Mouse (Mus musculus) layer of hippocampus, adult 8-10 months (tissue): ENCODE measurements at regions not wholly inside any gene's neighbourhood (a gene's known extent, or its start where the extent isn't known, plus 50 kb on each side); places are given as distances from the start of the nearest gene placed in this dataset.

Experiments used
- DNase-seq, 2 experiments: peaks; one replicate each; pipeline ENCODE4 v3.0.0; 2022; ENCODE audit warnings: low spot score in 2 of 2

DNA sequence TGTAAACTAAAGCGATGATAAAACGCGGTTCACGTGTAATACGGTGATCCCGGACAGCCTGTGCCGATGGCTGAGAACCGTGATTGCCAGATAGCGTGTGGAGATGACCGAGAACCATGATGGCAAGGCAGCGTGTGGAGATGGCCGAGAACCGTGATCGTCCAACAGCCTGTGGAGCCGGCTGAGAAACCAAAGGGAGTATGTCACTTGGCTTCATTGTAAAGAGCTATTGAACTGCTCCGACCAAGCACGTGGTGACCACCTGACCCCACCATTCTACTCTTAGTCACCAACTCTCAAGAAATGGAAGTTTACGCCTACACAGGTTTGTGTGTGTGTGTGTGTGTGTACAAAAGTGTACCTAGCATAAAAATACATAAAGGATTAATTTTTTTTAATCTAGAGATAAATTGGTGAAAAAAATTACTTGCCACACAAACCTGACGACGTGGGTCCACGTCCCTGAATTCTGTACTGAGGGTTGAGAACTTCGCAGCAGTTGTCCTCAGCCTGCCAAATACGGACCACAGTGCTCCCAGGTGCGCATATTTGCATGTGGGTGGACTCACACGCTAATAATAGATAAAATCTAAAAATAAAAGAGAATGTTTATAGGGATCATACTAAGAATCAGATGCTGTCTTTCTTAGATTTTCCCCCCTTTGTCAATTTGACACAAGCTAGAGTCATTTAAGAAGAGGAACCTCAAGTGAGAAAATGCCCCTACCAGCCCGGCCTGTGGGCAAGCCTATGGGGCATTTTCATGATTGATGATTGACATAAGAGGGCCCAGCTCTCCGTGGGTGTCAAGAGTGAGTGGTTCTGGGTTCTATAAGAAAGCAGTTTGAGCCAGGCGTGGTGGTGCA, 56.6 kb upstream of the Mef2a start:
- DNase-seq: no peak

DNA sequence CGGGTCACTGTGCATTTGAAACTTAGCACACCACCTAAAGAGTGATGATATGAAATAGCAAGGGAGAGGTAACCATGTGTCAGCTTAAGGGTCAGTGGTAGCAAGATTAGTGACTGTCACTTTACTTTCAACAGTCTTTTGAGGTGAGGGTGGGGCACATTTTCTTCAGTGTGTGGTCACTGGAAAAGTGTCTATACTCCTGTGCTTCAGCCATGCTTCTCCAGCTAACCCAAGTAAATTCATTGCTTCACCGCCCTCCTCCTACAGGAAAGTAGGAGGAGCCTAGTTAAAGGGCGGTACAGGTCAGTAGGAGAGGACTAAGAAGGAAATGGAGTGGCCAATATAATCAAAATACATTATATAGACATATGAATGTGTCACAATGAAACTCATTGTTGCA, 55.7 kb upstream of the Mef2a start:
- no peak for DNase-seq

DNA sequence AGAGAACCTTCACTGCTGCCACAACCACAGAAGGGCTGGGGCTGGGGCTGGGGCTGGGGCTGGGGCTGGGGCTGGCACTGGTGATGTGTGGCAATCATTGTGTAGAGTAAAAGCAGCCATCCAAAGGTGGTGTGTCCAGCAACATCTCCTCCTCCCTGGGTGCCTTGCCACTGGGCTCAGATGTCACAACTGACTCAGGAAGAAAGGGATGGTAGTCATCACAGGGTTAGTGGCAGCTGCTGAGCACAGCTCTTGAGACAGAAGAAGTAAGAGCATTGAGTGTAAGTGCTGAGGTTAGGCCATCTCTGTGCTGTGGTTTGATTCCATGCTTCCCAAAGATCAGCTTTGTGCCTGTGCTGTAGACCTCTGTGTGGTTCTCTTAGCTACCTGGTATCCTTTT, 53.4 kb upstream of the Mef2a start:
- DNase-seq: no peak

DNA sequence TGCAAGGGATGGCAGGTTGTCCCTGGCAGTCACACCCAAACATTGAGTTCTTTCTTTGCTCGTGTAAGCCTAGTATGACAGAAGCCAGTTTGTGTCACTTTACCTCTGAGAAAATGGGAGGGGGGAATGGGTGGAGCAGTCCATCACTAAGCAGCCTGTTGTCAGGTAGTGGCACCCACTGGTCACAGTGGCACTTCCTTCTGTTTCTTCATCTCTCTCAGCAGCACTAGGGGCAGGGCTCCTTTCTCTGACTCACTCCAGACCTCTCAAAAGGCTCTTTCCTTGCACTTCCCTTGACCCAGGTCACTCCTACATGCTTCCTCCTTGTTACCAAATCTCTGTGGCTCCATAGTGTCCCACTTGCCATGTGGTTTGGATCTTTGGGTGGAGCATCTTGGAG, 52.9 kb upstream of the Mef2a start:
- no peak for DNase-seq

DNA sequence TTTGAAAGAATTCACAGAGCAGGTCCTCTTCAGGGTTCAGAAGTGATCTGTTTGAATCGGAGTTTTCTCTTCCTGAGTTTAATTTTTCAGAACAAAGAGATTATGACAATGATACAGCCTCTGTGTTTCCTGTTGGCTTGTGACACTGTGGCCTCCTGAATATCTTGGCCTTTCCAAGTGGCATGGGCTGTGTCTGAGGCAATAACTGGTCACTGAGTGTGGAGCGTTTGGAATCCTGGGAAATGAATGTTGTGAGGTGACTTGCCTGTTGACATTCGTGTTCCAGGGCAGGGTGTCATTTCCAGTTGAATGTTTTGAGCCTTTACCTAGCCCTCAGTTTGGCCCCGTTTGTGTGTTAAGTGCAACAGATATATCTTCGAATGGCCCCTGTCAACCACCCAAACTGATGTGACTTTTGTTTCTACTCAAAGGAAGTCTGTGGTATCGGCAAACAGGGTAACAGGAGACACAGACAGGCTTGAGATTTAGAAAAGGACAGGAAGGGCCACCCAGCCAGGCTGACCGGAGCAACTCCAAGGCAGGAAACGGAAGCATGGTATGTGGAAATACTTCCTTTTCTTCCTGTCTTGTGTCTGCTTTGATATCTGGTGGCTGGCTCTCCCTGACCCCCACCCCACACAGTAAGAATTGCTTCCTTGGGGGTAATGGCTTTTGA, 52.3 kb upstream of the Mef2a start:
- DNase-seq: no peak
